Mouse (Mus musculus): ENCODE measurements around the gene Wipf2. TPM values are rescaled to one million over a fixed set of nuclear protein-coding genes. Genes with fewer than 3 reads are reported as not detected.
A peak's percentile ranks its signal among the peaks of the same experiment; 100 is the strongest.

The Wipf2 gene
- polyA plus RNA-seq, 1 experiment from 2014 or later: 6.7 TPM

- Histone ChIP-seq H3K4me3 (ENCODE audit: low read length) (peak overlapping the region; percentile 45), H3K4me1 (ENCODE audit: control insufficient read depth, insufficient read depth, low read length) (peaks cover 76% of the 10 kb centered on the region), H3K27me3 (ENCODE audit: control insufficient read depth, insufficient read depth, low read length) (no peaks in the 10 kb centered on the region), H3K9ac (ENCODE audit: low read depth, low read length) (peak overlapping the region; percentile 77), H3K27ac (ENCODE audit: low read depth, low read length) (peak overlapping the region; percentile 98), H3K4me2 (replicated peaks; ENCODE audit: low read depth, low read length) (peak overlapping the region; percentile 70), H3K9me3 (ENCODE audit: control insufficient read depth, low read length) (no peaks in the 10 kb centered on the region), H3K36me3 (ENCODE audit: control insufficient read depth, insufficient read depth, low read length) (no peaks in the 10 kb centered on the region)
- ATAC-seq (ENCODE audit: low FRiP score, low TSS enrichment): peak; percentile 51
- WGBS: 3% methylated on average over 15 of the region's 15 CpGs
Observed at GRCm38 (mm10) chr11:98941826-98942550, 78.5 kb downstream of the Wipf2 start.

- no peak for ATAC-seq (ENCODE audit: low FRiP score, low TSS enrichment)
- Histone ChIP-seq H3K4me2 (replicated peaks; ENCODE audit: low read depth, low read length) (peak overlapping the region; percentile 70), H3K9me3 (ENCODE audit: control insufficient read depth, low read length) (no peaks in the 10 kb centered on the region), H3K9ac (ENCODE audit: low read depth, low read length) (peak overlapping the region; percentile 77; the same call in 1 of the 2 replicates), H3K27me3 (ENCODE audit: control insufficient read depth, insufficient read depth, low read length) (no peaks in the 10 kb centered on the region), H3K4me1 (ENCODE audit: control insufficient read depth, insufficient read depth, low read length) (peaks cover 81% of the 10 kb centered on the region), H3K4me3 (ENCODE audit: low read length) (peak overlapping the region; percentile 45), H3K36me3 (ENCODE audit: control insufficient read depth, insufficient read depth, low read length) (0 out of 2 replicates have a peak, but pooled peaks cover 3% of the 10 kb centered on the region), H3K27ac (ENCODE audit: low read depth, low read length) (peak overlapping the region; percentile 98)
- 29% methylated on average over 3 of the region's 3 CpGs for WGBS
Observed at GRCm38 (mm10) chr11:98942555-98942922, 79.1 kb downstream of the Wipf2 start.

- no peak for ATAC-seq (ENCODE audit: low FRiP score, low TSS enrichment)
- Histone ChIP-seq H3K4me1 (ENCODE audit: control insufficient read depth, insufficient read depth, low read length) (peaks cover 86% of the 10 kb centered on the region), H3K36me3 (ENCODE audit: control insufficient read depth, insufficient read depth, low read length) (0 out of 2 replicates have a peak, but pooled peaks cover 4% of the 10 kb centered on the region), H3K9ac (ENCODE audit: low read depth, low read length) (peak overlapping the region; percentile 77; the same call in 1 of the 2 replicates), H3K9me3 (ENCODE audit: control insufficient read depth, low read length) (no peaks in the 10 kb centered on the region), H3K27me3 (ENCODE audit: control insufficient read depth, insufficient read depth, low read length) (no peaks in the 10 kb centered on the region), H3K4me3 (ENCODE audit: low read length) (peak overlapping the region; percentile 45), H3K4me2 (replicated peaks; ENCODE audit: low read depth, low read length) (peak overlapping the region; percentile 70), H3K27ac (ENCODE audit: low read depth, low read length) (peak overlapping the region; percentile 98)
- 71% methylated on average over 8 of the region's 8 CpGs for WGBS
Observed at GRCm38 (mm10) chr11:98942923-98943641, 79.6 kb downstream of the Wipf2 start.

GRCm38 (mm10) chr11:98943741-98944461 lies 80.5 kb downstream of the Wipf2 start:
- Histone ChIP-seq H3K27ac (ENCODE audit: low read depth, low read length) (peak overlapping the region; percentile 84), H3K36me3 (ENCODE audit: control insufficient read depth, insufficient read depth, low read length) (0 out of 2 replicates have a peak, but pooled peaks cover 4% of the 10 kb centered on the region), H3K4me3 (ENCODE audit: low read length) (no peak overlapping the region; the same call in 1 of the 2 replicates), H3K27me3 (ENCODE audit: control insufficient read depth, insufficient read depth, low read length) (no peaks in the 10 kb centered on the region), H3K9ac (ENCODE audit: low read depth, low read length) (peak overlapping the region; percentile 34; the same call in 1 of the 2 replicates), H3K4me1 (ENCODE audit: control insufficient read depth, insufficient read depth, low read length) (peaks cover 78% of the 10 kb centered on the region), H3K4me2 (replicated peaks; ENCODE audit: low read depth, low read length) (peak overlapping the region; percentile 70), H3K9me3 (ENCODE audit: control insufficient read depth, low read length) (no peaks in the 10 kb centered on the region)
- 36% methylated on average over 14 of the region's 14 CpGs for WGBS
- no peak for ATAC-seq (ENCODE audit: low FRiP score, low TSS enrichment)

GRCm38 (mm10) chr11:98944897-98945604 lies 81.6 kb downstream of the Wipf2 start:
- H3K4me1 ChIP-seq (ENCODE audit: control insufficient read depth, insufficient read depth, low read length): peaks cover 66% of the 10 kb centered on the region
- peak overlapping the region; percentile 42 for H3K9ac ChIP-seq (ENCODE audit: low read depth, low read length)

GRCm38 (mm10) chr11:98945605-98945977 lies 82.2 kb downstream of the Wipf2 start:
- Histone ChIP-seq H3K9me3 (ENCODE audit: control insufficient read depth, low read length) (no peaks in the 10 kb centered on the region), H3K36me3 (ENCODE audit: control insufficient read depth, insufficient read depth, low read length) (peaks cover 10% of the 10 kb centered on the region), H3K4me1 (ENCODE audit: control insufficient read depth, insufficient read depth, low read length) (peaks cover 64% of the 10 kb centered on the region), H3K4me3 (ENCODE audit: low read length) (no peak overlapping the region), H3K4me2 (replicated peaks; ENCODE audit: low read depth, low read length) (no peak overlapping the region), H3K9ac (ENCODE audit: low read depth, low read length) (no peak overlapping the region), H3K27me3 (ENCODE audit: control insufficient read depth, insufficient read depth, low read length) (no peaks in the 10 kb centered on the region), H3K27ac (ENCODE audit: low read depth, low read length) (no peak overlapping the region)
- WGBS: 72% methylated on average over 3 of the region's 3 CpGs
- ATAC-seq (ENCODE audit: low FRiP score, low TSS enrichment): no peak

More at GRCm38 (mm10) chr11:98944897-98945604, 81.6 kb downstream of the Wipf2 start:
- Histone ChIP-seq H3K4me2 (replicated peaks; ENCODE audit: low read depth, low read length) (no peak overlapping the region; the same call in 1 of the 2 replicates), H3K36me3 (ENCODE audit: control insufficient read depth, insufficient read depth, low read length) (peaks cover 4% of the 10 kb centered on the region; the same call in 1 of the 2 replicates), H3K27ac (ENCODE audit: low read depth, low read length) (peak overlapping the region; percentile 84; the same call in 1 of the 2 replicates), H3K9me3 (ENCODE audit: control insufficient read depth, low read length) (no peaks in the 10 kb centered on the region), H3K4me3 (ENCODE audit: low read length) (no peak overlapping the region), H3K27me3 (ENCODE audit: control insufficient read depth, insufficient read depth, low read length) (no peaks in the 10 kb centered on the region)
- WGBS: 44% methylated on average over 11 of the region's 11 CpGs
- ATAC-seq (ENCODE audit: low FRiP score, low TSS enrichment): no peak

- peaks cover 59% of the 10 kb centered on the region for H3K4me1 ChIP-seq (ENCODE audit: control insufficient read depth, insufficient read depth, low read length)
- ATAC-seq (ENCODE audit: low FRiP score, low TSS enrichment): no peak
- WGBS: 68% methylated on average over 18 of the region's 18 CpGs
Observed at GRCm38 (mm10) chr11:98947969-98948569, 84.6 kb downstream of the Wipf2 start.

More at GRCm38 (mm10) chr11:98947969-98948569, 84.6 kb downstream of the Wipf2 start:
- no peak overlapping the region for H3K4me3 ChIP-seq (ENCODE audit: low read length)
- H3K9ac ChIP-seq (ENCODE audit: low read depth, low read length): no peak overlapping the region
- H3K36me3 ChIP-seq (ENCODE audit: control insufficient read depth, insufficient read depth, low read length): peaks cover 21% of the 10 kb centered on the region
- no peaks in the 10 kb centered on the region for H3K27me3 ChIP-seq (ENCODE audit: control insufficient read depth, insufficient read depth, low read length)
- no peak overlapping the region for H3K4me2 ChIP-seq (replicated peaks; ENCODE audit: low read depth, low read length)
- no peak overlapping the region for H3K27ac ChIP-seq (ENCODE audit: low read depth, low read length)
- H3K9me3 ChIP-seq (ENCODE audit: control insufficient read depth, low read length): no peaks in the 10 kb centered on the region

Measured in kidney, embryonic 14.5 days (tissue).